In the genomic region with DNA sequence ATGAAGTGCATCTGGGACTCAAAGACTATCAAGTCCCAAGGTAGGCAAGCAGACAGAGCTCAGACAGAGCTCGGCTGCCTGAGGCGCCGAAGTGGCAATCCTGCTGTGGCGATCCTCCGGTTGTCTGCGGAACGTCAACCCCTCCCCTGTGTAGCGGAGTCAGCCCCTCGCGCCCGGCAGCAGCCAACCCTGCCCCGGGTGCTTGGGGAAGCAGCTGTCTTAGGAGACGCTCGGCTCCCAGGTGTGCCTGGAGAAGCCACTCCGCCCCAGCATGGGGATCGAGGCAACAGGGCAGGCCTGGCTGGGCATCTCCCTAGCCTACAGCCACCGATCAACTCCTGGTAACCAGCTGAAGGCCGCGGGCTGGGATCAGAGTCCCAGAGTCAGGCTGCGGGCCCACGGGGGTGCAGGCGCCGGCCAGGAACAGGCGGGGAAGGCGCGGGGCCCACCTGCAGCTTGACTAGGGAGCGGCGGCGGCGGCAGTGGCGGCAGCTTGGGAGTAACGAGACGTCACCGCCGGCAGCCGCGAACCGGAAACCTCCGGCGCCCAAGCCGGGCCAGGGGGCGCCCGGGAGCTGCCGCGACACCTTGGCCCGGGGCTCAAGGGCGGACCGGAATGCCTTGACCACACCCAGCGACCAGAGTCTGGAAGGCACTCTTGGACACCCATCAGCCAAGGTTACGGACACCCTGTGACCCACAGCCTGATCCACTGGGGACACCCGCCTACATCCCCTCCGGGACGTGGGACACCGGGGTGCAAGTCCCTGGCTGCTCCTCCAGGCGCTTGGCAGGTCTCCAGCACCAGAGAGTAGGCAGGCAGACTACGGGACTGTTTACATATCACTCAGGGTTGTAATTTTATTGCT, we compare ENCODE assay signal across 8 mouse cellular contexts. TPM values are rescaled to one million over a fixed set of nuclear protein-coding genes. Genes with fewer than 3 reads are reported as not detected.
DNase-seq lines count a peak whose midpoint lies in the region; ATAC-seq and TF ChIP-seq lines count a peak whose summit lies in the region.

A gene (minus strand): TSS at position 800 of the 869 bp plus-strand sequence.

- no peaks in the 10 kb centered on the region; a peak in 1 of 4 replicates for H3K4me1 ChIP-seq in ES-E14 (ENCODE audit: control insufficient read depth in 2 of 2, insufficient read depth in 2 of 2, low read length in 2 of 2, poor library complexity in 1 of 2)
- H3K4me1 ChIP-seq in forebrain, postnatal 0 days (ENCODE audit: insufficient read depth): peaks cover 14% of the 10 kb centered on the region; the same call in 1 of the 2 replicates
- peaks cover 10% of the 10 kb centered on the region for H3K4me1 ChIP-seq in lung, embryonic 14.5 days (ENCODE audit: insufficient read depth)

- H3K9ac ChIP-seq in ES-E14 (ENCODE audit: insufficient read depth, low read depth, low read length, poor library complexity, severe bottlenecking): peak within 1 kb of the TSS; percentile 86
- H3K9ac ChIP-seq in forebrain, postnatal 0 days: peak within 1 kb of the TSS; percentile 76
- H3K9ac ChIP-seq in lung, embryonic 14.5 days: peak within 1 kb of the TSS; percentile 85

- H3K4me3 ChIP-seq in ES-E14 (ENCODE audit: insufficient read depth in 1 of 2, low read depth in 1 of 2, low read length in 2 of 2, poor library complexity in 1 of 2, severe bottlenecking in 1 of 2): peak within 1 kb of the TSS; percentile 80 to 82
- H3K4me3 ChIP-seq in forebrain, postnatal 0 days (ENCODE audit: low read depth, low read length): peak within 1 kb of the TSS; percentile 61
- peak within 1 kb of the TSS; percentile 86 for H3K4me3 ChIP-seq in layer of hippocampus, adult 2 months
- H3K4me3 ChIP-seq in lung, embryonic 14.5 days (ENCODE audit: low read depth, low read length): peak within 1 kb of the TSS; percentile 67

- intact Hi-C loops in heart, postnatal 36 days (cut with DNase I): loop anchor here (2.0 to 5.0 kb wide), 2 partner anchors 30 to 379 kb away; a partner anchor contains a TSS

- under 1% methylated on average over 56 of the region's 56 CpGs for WGBS in forebrain, postnatal 0 days
- WGBS in lung, embryonic 14.5 days: under 1% methylated on average over 54 of the region's 56 CpGs

- H3K27me3 ChIP-seq in forebrain, postnatal 0 days (ENCODE audit: insufficient read depth, low read length): no peaks in the 10 kb centered on the region
- no peaks in the 10 kb centered on the region for H3K27me3 ChIP-seq in lung, embryonic 14.5 days (ENCODE audit: insufficient read depth, low read length)

- H3K27ac ChIP-seq in ES-E14 (ENCODE audit: insufficient read depth, low read depth, low read length, poor library complexity, severe bottlenecking): peak within 1 kb of the TSS; percentile 33; the same call in 1 of the 2 replicates
- H3K27ac ChIP-seq in forebrain, postnatal 0 days (ENCODE audit: low read depth, low read length): peak within 1 kb of the TSS; percentile 80
- H3K27ac ChIP-seq in layer of hippocampus, adult 2 months: peak within 1 kb of the TSS; percentile 97
- peak within 1 kb of the TSS; percentile 83 for H3K27ac ChIP-seq in lung, embryonic 14.5 days (ENCODE audit: low read depth)

- no peaks in the 10 kb centered on the region; the same call in 1 of the 2 replicates for H3K36me3 ChIP-seq in ES-E14 (ENCODE audit: control insufficient read depth, insufficient read depth, low read length, poor library complexity, severe bottlenecking)
- H3K36me3 ChIP-seq in forebrain, postnatal 0 days (ENCODE audit: insufficient read depth): peaks cover 5% of the 10 kb centered on the region; the same call in 1 of the 2 replicates
- peaks cover under 1% of the 10 kb centered on the region; the same call in 1 of the 2 replicates for H3K36me3 ChIP-seq in lung, embryonic 14.5 days (ENCODE audit: insufficient read depth)

- in situ Hi-C loops in ES-E14 (cut with MboI; ENCODE audit: low sequenced_read_pairs in 2 of 2, unreplicated experiment in 2 of 2): no loop called here

- peak; percentile 64 for TF ChIP-seq CTCF in forebrain, postnatal 0 days (IDR thresholded peaks at IDR 0.05; ENCODE audit: low read depth)
- TF ChIP-seq CTCF in layer of hippocampus, adult 2 months (conservative IDR thresholded peaks at IDR 0.05): peak; percentile 67
- peak; percentile 34; the same call in 1 of the 2 replicates for TF ChIP-seq CTCF in lung, embryonic 14.5 days (IDR thresholded peaks at IDR 0.05; ENCODE audit: low read depth)

- H3K9me3 ChIP-seq in ES-E14 (ENCODE audit: control insufficient read depth, insufficient read depth, low read depth, low read length): no peaks in the 10 kb centered on the region
- H3K9me3 ChIP-seq in forebrain, postnatal 0 days (ENCODE audit: low read length): no peaks in the 10 kb centered on the region
- H3K9me3 ChIP-seq in lung, embryonic 14.5 days (ENCODE audit: low read depth, low read length): no peaks in the 10 kb centered on the region

- H3K4me2 ChIP-seq in forebrain, postnatal 0 days (ENCODE audit: low read depth): peak within 1 kb of the TSS; percentile 93
- peak within 1 kb of the TSS; percentile 99 for H3K4me2 ChIP-seq in lung, embryonic 14.5 days

- DNase-seq in ES-E14 (ENCODE audit: low read depth, low spot score): peak; percentile 63
- DNase-seq in cerebellum, adult 11-12 months: peak; percentile 77
- peak; percentile 77 for DNase-seq in forebrain, postnatal 0 days
- peak; percentile 86 to 87 for DNase-seq in heart, postnatal 36 days
- peak; percentile 61 to 68 for DNase-seq in layer of hippocampus, adult 2 months (ENCODE audit: low spot score in 2 of 2)
- peak; percentile 88 for DNase-seq in lung, embryonic 14.5 days
- DNase-seq in testis, postnatal 14 days (ENCODE audit: low spot score): peak; percentile 69

- ATAC-seq in forebrain, postnatal 0 days: peak; percentile 85
- peak; percentile 84 for ATAC-seq in lung, embryonic 14.5 days (ENCODE audit: insufficient read depth)
- ATAC-seq in neutrophil, adult 5-6 weeks (ENCODE audit: extremely low read depth, insufficient number of reproducible peaks, low FRiP score, poor library complexity, severe bottlenecking): peak; percentile 43; the same call in 1 of the 2 replicates

TF ChIP-seq in ES-E14, 5 proteins besides CTCF, POLR2A, EP300 and RAD21:
- TF ChIP-seq HCFC1 (IDR thresholded peaks at IDR 0.05; ENCODE audit: borderline replicate concordance, insufficient read depth, low read length) (no peak), ZNF384 (IDR thresholded peaks at IDR 0.05; ENCODE audit: low read depth, low read length) (no peak), CHD2 (IDR thresholded peaks at IDR 0.05; ENCODE audit: low read depth, low read length) (no peak), ZC3H11A (IDR thresholded peaks at IDR 0.05; ENCODE audit: borderline replicate concordance, low read depth, low read length) (no peak), MAFK (IDR thresholded peaks at IDR 0.05; ENCODE audit: insufficient read depth, low read depth, low read length) (no peak)
TF ChIP-seq in ES-E14: peak in this region for 0.

RNA-seq across cellular contexts. Expression of the gene that starts here (rescaled TPM):
- 7.7 and 10.3 TPM in 2 replicates for total RNA-seq in ES-E14 (2012; rRNA removed)
- 18.0 and 24.8 TPM in 2 replicates for total RNA-seq in forebrain, postnatal 0 days (2014; rRNA removed)
- polyA plus RNA-seq in forebrain, postnatal 0 days (2015; fragmentation: Nextera tagmentation; extraction: Ambion mirVana): 5.5 and 8.8 TPM in 2 replicates
- total RNA-seq in heart, postnatal 36 days (2021): 10 to 100 TPM; 14.5 to 17.0 TPM
- total RNA-seq in layer of hippocampus, adult 2 months (2021): 10 to 100 TPM; 21.3 to 24.0 TPM
- 26.8 and 28.2 TPM in 2 replicates for polyA plus RNA-seq in lung, embryonic 14.5 days (2014; fragmentation: Nextera tagmentation; extraction: Ambion mirVana)
- total RNA-seq in neutrophil, adult 5-6 weeks (2017): 6.4 and 10.9 TPM in 2 replicates

Comparison
In these comparisons a context has a peak if more than half of its experiments do, and no peak if none do; other contexts are left out.
1. Peak in every context shown above with its lines: DNase-seq, ATAC-seq, H3K4me3 ChIP-seq and H3K27ac ChIP-seq.
2. H3K27ac ChIP-seq: peak in every context shown above with its lines; median percentile 97 in layer of hippocampus, adult 2 months; 83 in lung, embryonic 14.5 days; 80 in forebrain, postnatal 0 days; 33 in ES-E14.